Mouse (Mus musculus) cortical plate, adult 2 months (tissue): ENCODE measurements at regions not wholly inside any gene's neighbourhood (a gene's known extent, or its start where the extent isn't known, plus 50 kb on each side); places are given as distances from the start of the nearest gene placed in this dataset.

Experiments used
- CTCF ChIP-seq: fragments of 200-500 bp; IDR thresholded peaks from 2 replicates; pipeline ENCODE4 v1.5.1; 2011; ENCODE audit warnings: mild to moderate bottlenecking, control low read depth, low read length; ENCODE audit not compliant: insufficient read depth; ENCODE audit errors: extremely low read depth
- POLR2A ChIP-seq: fragments of 200-500 bp; IDR thresholded peaks from 2 replicates; pipeline ENCODE4 v1.6.1; 2011; ENCODE audit warnings: mild to moderate bottlenecking, low read length, control low read depth; ENCODE audit not compliant: insufficient read depth; ENCODE audit errors: extremely low read depth

- TF ChIP-seq POLR2A, result no peak
- no peak for TF ChIP-seq CTCF
These were observed 98.1 kb upstream of the C1qtnf7 start for GRCm38 (mm10) chr5:43417259-43417658.
